Mouse (Mus musculus): ENCODE results near the gene Myo1a.
"Not testable (repeated sequence)": the region's sequence is repeated elsewhere in the genome, so short reads cannot be mapped to it uniquely, and the experiment has no call there.

The Myo1a gene

GRCm38 (mm10) chr10:127731397-127731796 is 26.4 kb downstream of the Myo1a start:
- no peak for DNase-seq

GRCm38 (mm10) chr10:127734434-127734833 is 29.5 kb downstream of the Myo1a start:
- no peak for DNase-seq

- no peak for DNase-seq
Observed at GRCm38 (mm10) chr10:127736266-127736665, 31.3 kb downstream of the Myo1a start.

- no peak for DNase-seq
Observed at GRCm38 (mm10) chr10:127736916-127737315, 31.9 kb downstream of the Myo1a start.

GRCm38 (mm10) chr10:127737552-127737951 is 32.6 kb downstream of the Myo1a start:
- DNase-seq = no peak

GRCm38 (mm10) chr10:127738151-127738882 is 33.3 kb downstream of the Myo1a start:
- DNase-seq = peak; percentile 67

- peak; percentile 83 for DNase-seq
Observed at GRCm38 (mm10) chr10:127739083-127739660, 34.2 kb downstream of the Myo1a start, which contains the start of gene Zbtb39. Gene Zbtb39 (plus strand): TSS chr10:127739538.

GRCm38 (mm10) chr10:127739661-127740161 is 34.7 kb downstream of the Myo1a start:
- peak; percentile 35 for DNase-seq

GRCm38 (mm10) chr10:127744661-127745060 is 39.7 kb downstream of the Myo1a start:
- peak; percentile 58 for DNase-seq

- DNase-seq = no peak
Observed at GRCm38 (mm10) chr10:127745886-127746285, 40.9 kb downstream of the Myo1a start.

- no peak for DNase-seq
Observed at GRCm38 (mm10) chr10:127747254-127747653, 42.3 kb downstream of the Myo1a start.

GRCm38 (mm10) chr10:127748847-127749612 is 44.1 kb downstream of the Myo1a start:
- peak; percentile 50 for DNase-seq

GRCm38 (mm10) chr10:127750136-127750777 is 45.3 kb downstream of the Myo1a start:
- no peak for DNase-seq

- DNase-seq = peak; percentile 32
Observed at GRCm38 (mm10) chr10:127751548-127751947, 46.6 kb downstream of the Myo1a start, which contains the start of gene Gpr182. Gene Gpr182 (minus strand): TSS chr10:127751732.

GRCm38 (mm10) chr10:127754566-127755166 is 49.7 kb downstream of the Myo1a start:
- no peak for DNase-seq

GRCm38 (mm10) chr10:127755246-127755645 is 50.3 kb downstream of the Myo1a start:
- DNase-seq = no peak

GRCm38 (mm10) chr10:127755770-127756468 is 50.9 kb downstream of the Myo1a start:
- peak; percentile 33 for DNase-seq

- DNase-seq = peak; percentile 1
Observed at GRCm38 (mm10) chr10:127759181-127760110, 54.5 kb downstream of the Myo1a start, which contains the start of the genes Rdh1 and Rdh16f1. Gene Rdh1 (plus strand): TSS chr10:127759721. Gene Rdh16f1 (plus strand): TSS chr10:127759787.

GRCm38 (mm10) chr10:127762926-127763325 is 58.0 kb downstream of the Myo1a start:
- not testable (repeated sequence) for DNase-seq
